Mouse (Mus musculus): Measurements from ENCODE around the gene Paqr8.

Paqr8 gene

GRCm38 (mm10) chr1:20908541-20908940 is 18.1 kb downstream of the Paqr8 start:
- in situ Hi-C loops (cut with MboI, MseI): no loop called here

- in situ Hi-C loops (cut with MboI, MseI): no loop called here
These were observed 21.7 kb downstream of the Paqr8 start for GRCm38 (mm10) chr1:20912115-20912514.

GRCm38 (mm10) chr1:20912527-20913171 is 22.2 kb downstream of the Paqr8 start:
- in situ Hi-C loops (cut with MboI, MseI): no loop called here

- in situ Hi-C loops (cut with MboI, MseI): no loop called here
These were observed 24.4 kb downstream of the Paqr8 start for GRCm38 (mm10) chr1:20914769-20915168.

- in situ Hi-C loops (cut with MboI, MseI): no loop called here
These were observed 25.2 kb downstream of the Paqr8 start for GRCm38 (mm10) chr1:20915608-20916007.

- in situ Hi-C loops (cut with MboI, MseI): no loop called here
These were observed 27.2 kb downstream of the Paqr8 start for GRCm38 (mm10) chr1:20917496-20918050.

DNA sequence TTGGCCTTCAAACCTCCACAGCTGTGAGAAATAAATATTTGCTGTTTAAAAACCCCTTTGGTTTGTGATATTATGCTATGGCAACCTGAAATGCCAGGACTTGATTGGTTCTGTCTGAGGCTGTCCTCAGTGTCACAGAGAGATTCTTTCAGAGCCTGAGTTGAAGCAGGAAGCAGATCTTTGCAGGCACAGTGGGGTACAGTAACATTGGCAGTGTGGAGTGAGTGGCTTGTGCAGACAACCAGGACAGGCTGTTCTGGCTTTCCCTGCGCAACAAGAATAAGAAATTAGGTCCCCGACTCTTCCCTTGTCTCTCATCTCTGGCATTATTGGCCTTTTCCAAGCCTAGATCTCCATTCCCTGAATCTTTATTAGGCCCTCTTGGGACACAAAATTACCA is 29.3 kb downstream of the Paqr8 start:
- in situ Hi-C loops (cut with MboI, MseI): no loop called here

- in situ Hi-C loops (cut with MboI, MseI): no loop called here
These were observed 30.7 kb downstream of the Paqr8 start for GRCm38 (mm10) chr1:20921081-20921528.

GRCm38 (mm10) chr1:20922612-20923399 is 32.4 kb downstream of the Paqr8 start:
- in situ Hi-C loops (cut with MboI, MseI): no loop called here

GRCm38 (mm10) chr1:20925324-20925723 is 34.9 kb downstream of the Paqr8 start:
- in situ Hi-C loops (cut with MboI, MseI): loop anchor here in 1 of 2 experiments (25.0 kb wide), 1 partner anchor 1337 kb away; no protein-coding TSS in a partner anchor

GRCm38 (mm10) chr1:20925926-20926325 is 35.5 kb downstream of the Paqr8 start:
- in situ Hi-C loops (cut with MboI, MseI): loop anchor here in 1 of 2 experiments (25.0 kb wide), 1 partner anchor 1336 kb away; no protein-coding TSS in a partner anchor

DNA sequence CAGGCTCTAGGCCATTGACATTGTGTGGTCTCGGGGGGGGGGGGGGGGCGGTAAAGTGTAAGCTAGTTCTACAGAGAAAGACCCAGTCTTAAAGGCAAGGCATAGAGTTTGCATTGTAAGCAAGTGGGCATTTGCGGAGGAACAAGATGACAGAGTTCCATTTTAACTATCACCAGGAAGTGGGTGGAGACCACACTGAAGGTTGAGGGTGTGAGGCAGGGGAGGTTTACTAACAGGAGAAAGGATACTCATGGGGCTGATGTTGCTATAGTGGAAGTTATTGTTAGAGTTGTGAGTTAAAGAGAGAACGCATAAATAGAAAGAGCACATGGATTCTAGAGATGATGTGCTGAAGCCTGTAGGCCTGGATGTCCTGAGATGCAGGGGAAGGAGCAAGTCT is 36.0 kb downstream of the Paqr8 start:
- in situ Hi-C loops (cut with MboI, MseI): loop anchor here in 1 of 2 experiments (25.0 kb wide), 1 partner anchor 1336 kb away; no protein-coding TSS in a partner anchor

GRCm38 (mm10) chr1:20928487-20928886 is 38.1 kb downstream of the Paqr8 start:
- in situ Hi-C loops (cut with MboI, MseI): loop anchor here in 1 of 2 experiments (25.0 kb wide), 1 partner anchor 1334 kb away; no protein-coding TSS in a partner anchor

GRCm38 (mm10) chr1:20933457-20933856 is 43.1 kb downstream of the Paqr8 start:
- in situ Hi-C loops (cut with MboI, MseI): loop anchor here in 1 of 2 experiments (25.0 kb wide), 1 partner anchor 1329 kb away; no protein-coding TSS in a partner anchor

DNA sequence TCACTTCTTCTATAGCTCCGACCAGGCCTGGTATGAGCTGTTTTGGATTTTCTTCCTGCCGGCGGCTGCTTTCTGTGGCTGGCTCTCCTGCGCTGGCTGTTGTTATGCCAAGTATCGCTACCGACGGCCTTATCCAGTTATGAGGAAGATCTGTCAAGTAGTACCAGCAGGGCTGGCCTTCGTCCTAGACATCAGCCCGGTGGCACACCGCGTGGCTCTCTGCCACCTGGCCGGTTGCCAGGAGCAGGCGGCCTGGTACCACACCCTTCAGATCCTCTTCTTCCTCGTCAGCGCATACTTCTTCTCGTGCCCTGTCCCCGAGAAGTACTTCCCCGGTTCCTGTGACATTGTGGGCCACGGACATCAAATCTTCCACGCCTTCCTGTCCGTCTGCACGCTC is 44.7 kb downstream of the Paqr8 start:
- in situ Hi-C loops (cut with MboI, MseI): loop anchor here (5.0 to 25.0 kb wide), 4 partner anchors 167 to 1327 kb away; no protein-coding TSS in a partner anchor

- in situ Hi-C loops (cut with MboI, MseI): loop anchor here (5.0 to 25.0 kb wide), 4 partner anchors 163 to 1323 kb away; no protein-coding TSS in a partner anchor
These were observed 48.6 kb downstream of the Paqr8 start for GRCm38 (mm10) chr1:20939046-20939445.

DNA sequence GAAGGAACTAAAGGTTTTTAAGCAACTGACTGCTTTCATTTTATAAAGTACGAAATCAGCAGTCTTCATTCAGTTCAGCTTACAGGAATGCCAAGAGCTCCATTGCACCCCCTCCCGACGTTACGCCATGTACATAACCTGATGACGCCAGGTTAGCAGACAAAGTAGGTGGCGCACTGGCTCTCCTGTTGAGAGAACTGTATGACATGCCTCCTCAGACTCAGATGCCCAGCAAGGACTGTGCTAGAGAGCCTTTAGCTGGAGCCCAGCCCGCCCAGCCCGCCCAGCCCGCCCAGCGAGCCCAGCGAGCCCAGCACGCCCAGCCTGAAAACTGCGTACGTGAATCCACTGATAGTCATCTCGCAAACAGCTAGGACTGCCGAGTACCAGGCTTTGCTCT is 49.7 kb downstream of the Paqr8 start:
- in situ Hi-C loops (cut with MboI, MseI): loop anchor here (5.0 to 25.0 kb wide), 2 partner anchors 157 to 1322 kb away; no protein-coding TSS in a partner anchor

GRCm38 (mm10) chr1:20941322-20941721 is 50.9 kb downstream of the Paqr8 start:
- in situ Hi-C loops (cut with MboI, MseI): loop anchor here (5.0 to 25.0 kb wide), 2 partner anchors 156 to 1321 kb away; no protein-coding TSS in a partner anchor

- in situ Hi-C loops (cut with MboI, MseI): loop anchor here (5.0 to 25.0 kb wide), 2 partner anchors 155 to 1320 kb away; no protein-coding TSS in a partner anchor
These were observed 51.5 kb downstream of the Paqr8 start for GRCm38 (mm10) chr1:20941857-20942256.

DNA sequence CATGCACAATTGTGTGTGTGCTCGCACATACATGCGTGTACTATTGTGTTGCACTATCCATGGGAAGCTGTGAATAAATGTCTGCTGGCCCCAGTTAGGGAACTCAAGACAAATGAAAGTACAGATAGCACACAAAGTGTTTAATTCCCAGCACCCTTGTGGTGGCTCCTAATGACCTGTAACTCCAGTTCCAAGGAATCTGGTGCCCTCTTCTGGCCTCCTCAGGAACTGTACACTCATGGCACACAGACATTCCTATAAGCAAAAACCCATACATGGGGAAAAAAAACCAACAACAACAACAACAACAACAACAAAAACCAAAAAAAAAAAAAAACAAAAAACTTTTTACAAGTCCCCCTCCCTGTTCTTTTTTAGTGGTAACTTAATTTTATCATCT is 52.6 kb downstream of the Paqr8 start:
- in situ Hi-C loops (cut with MboI, MseI): loop anchor here (5.0 to 25.0 kb wide), 2 partner anchors 154 to 1319 kb away; no protein-coding TSS in a partner anchor

GRCm38 (mm10) chr1:20951300-20951763 is 60.9 kb downstream of the Paqr8 start, which contains the start of gene Efhc1:
Efhc1 (plus strand) TSS chr1:20951626.
- in situ Hi-C loops (cut with MboI, MseI): no loop called here
